Mouse (Mus musculus) heart, embryonic 11.5 days (tissue): ENCODE results near the gene Ifrd2. TPM values are rescaled to one million over a fixed set of nuclear protein-coding genes. Genes with fewer than 3 reads are reported as not detected.

ENCODE experiments used
- ATAC-seq: fragments of 200-750 bp; cut with Nextera tagmentation; replicated peaks from 2 replicates; pipeline ENCODE4 v1.8.0; 2017; ENCODE audit warnings: moderate library complexity; ENCODE audit not compliant: insufficient number of reproducible peaks, low FRiP score, low TSS enrichment
- H3K27ac ChIP-seq: fragments of 300-500 bp; sonication (generic); 2 replicates; pipeline ENCODE4 v1.5.1; 2014; ENCODE audit warnings: mild to moderate bottlenecking, low read depth, low read length
- H3K27me3 ChIP-seq: fragments of 300-500 bp; sonication (generic); 2 replicates; pipeline ENCODE4 v1.6.1; 2014; ENCODE audit warnings: mild to moderate bottlenecking, low read length, mixed read lengths; ENCODE audit not compliant: control insufficient read depth, insufficient read depth
- H3K36me3 ChIP-seq: fragments of 300-500 bp; sonication (generic); 2 replicates; pipeline ENCODE4 v1.6.1; 2014; ENCODE audit warnings: mild to moderate bottlenecking, low read length, moderate library complexity, mixed read lengths; ENCODE audit not compliant: control insufficient read depth, insufficient read depth
- H3K4me1 ChIP-seq: fragments of 300-500 bp; sonication (generic); 2 replicates; pipeline ENCODE4 v1.6.1; 2014; ENCODE audit warnings: low read length; ENCODE audit not compliant: control insufficient read depth, insufficient read depth
- H3K4me2 ChIP-seq: fragments of 300-500 bp; sonication (generic); 2 replicates; pipeline ENCODE4 v1.6.1; 2014; ENCODE audit warnings: mild to moderate bottlenecking, moderate library complexity
- H3K4me3 ChIP-seq: fragments of 300-500 bp; sonication (generic); 2 replicates; pipeline ENCODE4 v1.5.1; 2014; ENCODE audit warnings: low read depth, low read length
- H3K9ac ChIP-seq: fragments of 300-500 bp; sonication (generic); 2 replicates; pipeline ENCODE4 v1.6.1; 2014; ENCODE audit warnings: mild to moderate bottlenecking, low read depth, low read length, moderate library complexity
- H3K9me3 ChIP-seq: fragments of 300-500 bp; sonication (generic); replicated peaks from 2 replicates; pipeline ENCODE4 v1.6.1; 2016; ENCODE audit warnings: low read length; ENCODE audit not compliant: control insufficient read depth
- WGBS: fragments of 180-500 bp; shearing (Covaris S2); extraction: QIAGEN DNeasy Blood & Tissue Kit; methylation state at CpG from one replicate; pipeline ENCODE4 v1.1.7; 2014; ENCODE audit not compliant: insufficient replicate concordance; 5-methylcytosine and 5-hydroxymethylcytosine counted together
- polyA plus RNA-seq: library from polyadenylated mRNA; unstranded; fragments of >200 nt; fragmentation: Nextera tagmentation; extraction: Ambion mirVana; gene quantifications from 2 replicates; pipeline ENCODE4 v1.2.1, GENCODE M21; 2014

The Ifrd2 gene
- polyA plus RNA-seq, 1 experiment from 2014 or later, result 57.5 TPM

DNA sequence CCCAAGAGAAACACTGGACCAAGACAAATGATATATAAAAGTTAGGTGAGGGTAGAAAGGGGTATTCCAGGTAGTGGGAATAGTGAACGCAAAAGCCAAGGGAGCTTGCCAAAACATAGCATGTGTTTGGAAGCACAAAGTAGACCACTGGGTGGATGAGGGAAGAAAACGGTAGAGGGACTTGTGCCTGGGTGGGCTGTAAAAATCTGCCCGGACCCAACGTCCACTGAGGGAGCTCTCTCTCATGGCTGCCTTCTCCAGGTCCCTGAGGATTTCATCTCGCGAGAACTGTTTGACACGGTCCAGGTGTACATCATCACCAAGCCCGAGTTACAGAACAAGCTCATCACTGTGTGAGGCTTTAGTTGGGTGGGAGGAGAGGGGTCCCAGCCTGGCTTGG lies 44.7 kb upstream of the Ifrd2 start:
- Histone ChIP-seq H3K36me3 (0 out of 2 replicates have a peak, but pooled peaks cover 9% of the 10 kb centered on the region), H3K27ac (no peak overlapping the region), H3K9me3 (no peaks in the 10 kb centered on the region), H3K4me2 (peak overlapping the region; percentile 73), H3K4me3 (peak overlapping the region; percentile 60), H3K9ac (peak overlapping the region; percentile 67), H3K4me1 (peaks cover 23% of the 10 kb centered on the region), H3K27me3 (0 out of 2 replicates have a peak, but pooled peaks cover 2% of the 10 kb centered on the region)
- WGBS, result 37% methylated on average over 8 of the region's 8 CpGs
- no peak for ATAC-seq

DNA sequence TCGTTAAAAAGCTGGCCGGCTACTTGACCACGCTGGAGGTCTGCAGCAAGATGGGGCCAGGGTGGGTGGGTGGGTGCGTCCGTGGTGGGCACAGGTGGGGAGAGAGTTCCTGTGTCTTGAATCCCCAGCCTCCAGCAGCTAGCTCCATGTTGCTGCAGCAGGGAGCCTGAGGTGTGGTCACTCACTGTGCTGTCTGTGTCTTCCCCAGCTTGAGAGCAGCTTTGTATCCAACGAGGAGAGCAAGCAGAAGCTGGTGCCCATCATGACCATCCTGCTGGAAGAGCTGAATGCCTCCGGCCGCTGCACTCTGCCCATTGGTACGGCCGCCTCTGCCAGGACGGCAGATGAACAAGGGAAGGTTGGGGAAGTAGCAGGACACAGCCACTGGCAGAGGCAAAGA lies 44.1 kb upstream of the Ifrd2 start:
- H3K27ac ChIP-seq, result no peak overlapping the region
- H3K27me3 ChIP-seq, result 0 out of 2 replicates have a peak, but pooled peaks cover 3% of the 10 kb centered on the region
- no peak overlapping the region; the same call in 1 of the 2 replicates for H3K4me2 ChIP-seq
- no peak overlapping the region for H3K4me3 ChIP-seq
- no peak overlapping the region for H3K9ac ChIP-seq
- peaks cover 23% of the 10 kb centered on the region for H3K4me1 ChIP-seq
- 84% methylated on average over 11 of the region's 11 CpGs for WGBS
- no peaks in the 10 kb centered on the region for H3K9me3 ChIP-seq
- 0 out of 2 replicates have a peak, but pooled peaks cover 7% of the 10 kb centered on the region for H3K36me3 ChIP-seq
- ATAC-seq, result no peak

DNA sequence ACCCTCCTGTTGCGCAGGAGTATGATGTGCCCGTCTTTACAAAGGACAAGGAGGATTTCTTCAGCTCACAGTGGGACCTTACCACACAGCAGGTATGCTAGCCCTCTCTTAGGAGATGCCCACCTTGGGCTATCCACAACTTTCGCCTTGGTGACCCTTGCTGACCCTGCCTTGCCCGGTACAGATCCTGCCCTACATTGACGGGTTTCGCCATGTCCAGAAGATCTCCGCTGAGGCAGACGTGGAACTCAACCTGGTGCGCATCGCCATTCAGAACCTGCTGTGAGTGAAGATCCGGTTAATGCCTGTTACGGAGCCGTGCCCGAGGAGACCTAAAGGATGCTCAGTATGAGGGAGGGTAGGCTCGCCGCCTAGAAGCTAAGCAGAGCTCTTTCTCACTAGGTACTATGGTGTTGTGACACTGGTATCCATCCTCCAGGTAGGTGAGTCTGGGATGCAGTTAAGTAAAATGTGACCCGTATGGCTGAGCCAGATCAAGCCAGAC lies 43.2 kb upstream of the Ifrd2 start:
- no peak overlapping the region for H3K9ac ChIP-seq
- WGBS, result 89% methylated on average over 17 of the region's 17 CpGs

DNA sequence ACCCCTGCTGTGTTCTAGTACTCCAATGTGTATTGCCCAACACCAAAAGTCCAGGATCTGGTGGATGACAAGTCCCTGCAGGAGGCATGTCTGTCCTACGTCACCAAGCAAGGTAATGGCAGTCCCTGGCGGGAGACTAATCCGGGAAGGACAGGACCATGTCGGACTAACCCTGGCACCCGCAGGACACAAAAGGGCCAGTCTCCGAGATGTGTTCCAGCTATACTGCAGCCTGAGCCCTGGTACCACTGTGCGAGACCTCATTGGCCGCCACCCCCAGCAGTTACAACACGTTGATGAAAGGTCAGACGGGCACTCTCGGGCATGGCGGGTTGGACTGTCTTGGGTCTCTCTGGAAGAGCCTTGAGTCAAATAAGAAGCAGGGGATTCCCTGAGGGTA lies 42.7 kb upstream of the Ifrd2 start:
- no peak for ATAC-seq
- no peak overlapping the region for H3K27ac ChIP-seq
- H3K9ac ChIP-seq, result no peak overlapping the region
- peaks cover 23% of the 10 kb centered on the region for H3K4me1 ChIP-seq
- no peaks in the 10 kb centered on the region for H3K9me3 ChIP-seq
- H3K27me3 ChIP-seq, result peaks cover 14% of the 10 kb centered on the region
- H3K4me3 ChIP-seq, result no peak overlapping the region
- H3K4me2 ChIP-seq, result no peak overlapping the region
- WGBS, result 90% methylated on average over 12 of the region's 12 CpGs
- H3K36me3 ChIP-seq, result no peaks in the 10 kb centered on the region

More for the DNA sequence above, 43.2 kb upstream of the Ifrd2 start:
- peaks cover 23% of the 10 kb centered on the region for H3K4me1 ChIP-seq
- 0 out of 2 replicates have a peak, but pooled peaks cover 4% of the 10 kb centered on the region for H3K36me3 ChIP-seq
- no peak overlapping the region for H3K4me3 ChIP-seq
- H3K9me3 ChIP-seq, result no peaks in the 10 kb centered on the region
- no peak for ATAC-seq
- H3K27ac ChIP-seq, result no peak overlapping the region
- no peak overlapping the region for H3K4me2 ChIP-seq
- H3K27me3 ChIP-seq, result peaks cover 10% of the 10 kb centered on the region

DNA sequence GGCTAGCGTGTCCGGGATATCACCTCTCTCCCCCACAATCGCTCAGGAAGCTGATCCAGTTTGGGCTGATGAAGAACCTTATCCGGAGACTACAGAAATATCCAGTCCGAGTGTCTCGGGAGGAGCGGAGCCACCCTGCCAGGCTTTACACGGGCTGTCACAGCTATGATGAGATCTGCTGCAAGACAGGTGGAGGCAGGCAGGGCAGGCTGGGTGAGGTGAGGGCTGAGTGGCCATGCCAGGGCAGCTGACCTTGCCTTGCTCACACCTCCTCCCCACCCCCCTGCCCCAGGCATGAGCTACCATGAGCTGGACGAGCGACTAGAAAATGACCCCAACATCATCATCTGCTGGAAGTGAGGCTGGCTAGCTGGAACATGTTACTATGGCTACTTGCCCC lies 42.2 kb upstream of the Ifrd2 start:
- Histone ChIP-seq H3K9me3 (no peaks in the 10 kb centered on the region), H3K27ac (no peak overlapping the region), H3K4me3 (no peak overlapping the region), H3K9ac (no peak overlapping the region), H3K27me3 (peaks cover 17% of the 10 kb centered on the region), H3K36me3 (no peaks in the 10 kb centered on the region), H3K4me1 (peaks cover 23% of the 10 kb centered on the region), H3K4me2 (no peak overlapping the region)
- ATAC-seq, result no peak
- 83% methylated on average over 10 of the region's 10 CpGs for WGBS

DNA sequence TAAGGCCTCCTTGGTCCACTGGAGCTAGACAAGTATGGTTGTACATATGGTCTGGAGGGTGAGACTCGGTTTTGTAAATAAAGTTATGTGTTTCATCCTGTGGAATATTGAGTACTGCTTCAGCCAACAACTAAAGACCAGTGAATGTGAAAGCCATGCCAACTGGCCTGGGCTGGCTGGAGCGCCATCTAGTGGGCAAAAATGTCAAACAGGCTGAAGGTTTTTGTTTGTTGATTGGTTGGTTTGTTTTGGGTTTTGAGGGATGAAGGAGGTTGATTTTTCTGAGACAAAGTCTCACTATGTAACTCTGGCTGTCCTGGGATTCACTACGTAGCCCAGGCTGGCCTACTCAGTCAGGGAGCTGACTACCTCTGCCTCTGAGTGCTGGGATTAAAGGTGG lies 41.8 kb upstream of the Ifrd2 start:
- no peaks in the 10 kb centered on the region for H3K9me3 ChIP-seq
- H3K4me2 ChIP-seq, result no peak overlapping the region
- H3K27ac ChIP-seq, result no peak overlapping the region
- H3K9ac ChIP-seq, result no peak overlapping the region
- WGBS, result 9% methylated on average over 3 of the region's 3 CpGs
- peaks cover 24% of the 10 kb centered on the region for H3K4me1 ChIP-seq
- no peak overlapping the region for H3K4me3 ChIP-seq
- no peak for ATAC-seq
- H3K36me3 ChIP-seq, result no peaks in the 10 kb centered on the region
- peaks cover 21% of the 10 kb centered on the region for H3K27me3 ChIP-seq

DNA sequence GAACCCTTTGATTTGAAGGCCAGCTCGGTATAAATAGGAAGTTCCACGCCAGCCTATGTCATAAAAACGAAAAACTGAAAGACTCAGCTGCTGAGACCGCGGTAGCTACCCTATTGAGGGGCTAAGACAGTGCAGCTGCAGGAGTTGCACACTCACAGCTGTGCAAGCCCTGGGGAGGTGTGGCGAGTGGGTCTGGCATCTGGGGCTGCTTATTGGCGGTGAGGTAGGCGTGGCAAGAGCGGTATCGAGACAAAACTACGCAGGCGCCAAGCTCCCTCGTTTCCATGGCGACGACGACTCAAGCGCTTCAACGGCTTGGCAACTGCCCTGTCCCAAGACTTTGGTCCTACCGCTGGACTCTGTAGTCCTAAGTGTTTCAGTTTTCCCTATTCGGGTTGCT lies 40.4 kb upstream of the Ifrd2 start, which contains the start of gene Zmynd10:
TSS of gene Zmynd10 (plus strand) at position 273 of the 400 bp plus-strand sequence.
- Histone ChIP-seq H3K4me3 (peak within 1 kb of the TSS; percentile 17), H3K36me3 (no peaks in the 10 kb centered on the region), H3K4me1 (peaks cover 31% of the 10 kb centered on the region), H3K27ac (no peak within 1 kb of the TSS), H3K27me3 (peaks cover 30% of the 10 kb centered on the region), H3K9ac (peak within 1 kb of the TSS; percentile 6; the same call in 1 of the 2 replicates), H3K4me2 (peak within 1 kb of the TSS; percentile 55), H3K9me3 (no peaks in the 10 kb centered on the region)
- peak; percentile 44; the same call in 1 of the 2 replicates for ATAC-seq
- WGBS, result 5% methylated on average over 20 of the region's 20 CpGs

DNA sequence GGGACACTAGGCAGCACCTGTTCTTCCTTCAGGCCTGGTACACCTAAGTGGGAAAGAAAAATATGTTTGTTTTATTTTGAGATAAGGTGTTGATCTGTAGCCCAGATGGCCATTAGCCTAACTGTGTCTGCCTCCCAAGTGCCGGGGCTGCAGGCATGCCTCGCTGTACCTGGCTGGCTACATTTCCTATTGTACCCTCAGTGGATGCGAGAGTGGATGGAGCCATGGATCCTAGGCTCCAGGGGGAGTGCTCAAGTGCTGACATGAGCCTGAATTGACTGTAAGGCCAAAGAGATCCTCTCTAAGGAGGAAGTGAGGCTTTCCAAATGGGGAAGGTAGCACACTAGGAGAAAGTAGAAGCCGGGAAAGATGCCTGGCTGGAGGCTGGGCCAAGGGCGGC lies 39.5 kb upstream of the Ifrd2 start:
- no peak overlapping the region for H3K9ac ChIP-seq
- H3K4me1 ChIP-seq, result peaks cover 33% of the 10 kb centered on the region
- no peak overlapping the region for H3K4me2 ChIP-seq
- H3K27ac ChIP-seq, result no peak overlapping the region
- no peaks in the 10 kb centered on the region for H3K9me3 ChIP-seq
- peaks cover 30% of the 10 kb centered on the region for H3K27me3 ChIP-seq
- no peaks in the 10 kb centered on the region for H3K36me3 ChIP-seq
- ATAC-seq, result no peak
- no peak overlapping the region for H3K4me3 ChIP-seq
- WGBS, result 70% methylated on average over 5 of the region's 5 CpGs

DNA sequence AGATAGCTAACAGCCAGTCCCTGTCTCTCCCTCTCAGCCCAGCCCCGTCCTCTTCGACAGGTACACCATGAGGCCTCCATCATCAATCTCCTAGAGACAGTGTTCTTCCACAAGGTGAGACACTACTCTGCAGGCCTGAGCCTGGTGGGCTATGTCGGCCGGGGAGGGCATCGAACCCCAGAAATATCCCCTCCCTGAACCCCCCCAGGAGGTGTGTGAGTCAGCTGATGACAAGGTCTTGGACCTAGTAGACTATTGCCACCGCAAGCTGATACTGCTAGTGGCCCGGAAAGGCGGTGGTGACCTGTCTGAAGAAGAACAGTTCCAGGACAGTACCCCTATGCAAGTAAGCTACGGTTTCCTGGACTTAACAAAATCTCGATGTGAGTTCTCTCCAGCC lies 38.6 kb upstream of the Ifrd2 start:
- H3K4me3 ChIP-seq, result no peak overlapping the region
- no peak overlapping the region for H3K9ac ChIP-seq
- no peak overlapping the region for H3K4me2 ChIP-seq
- WGBS, result 86% methylated on average over 10 of the region's 10 CpGs
- H3K27ac ChIP-seq, result no peak overlapping the region
- peaks cover 30% of the 10 kb centered on the region for H3K27me3 ChIP-seq
- ATAC-seq, result no peak
- H3K36me3 ChIP-seq, result no peaks in the 10 kb centered on the region
- H3K4me1 ChIP-seq, result peaks cover 40% of the 10 kb centered on the region
- no peaks in the 10 kb centered on the region for H3K9me3 ChIP-seq
